Mouse (Mus musculus): ENCODE measurements around the gene Ndc1.
A peak's percentile ranks its signal among the peaks of the same experiment; 100 is the strongest.
"Not testable (repeated sequence)": the region's sequence is repeated elsewhere in the genome, so short reads cannot be mapped to it uniquely, and the experiment has no call there.

Gene Ndc1

DNA sequence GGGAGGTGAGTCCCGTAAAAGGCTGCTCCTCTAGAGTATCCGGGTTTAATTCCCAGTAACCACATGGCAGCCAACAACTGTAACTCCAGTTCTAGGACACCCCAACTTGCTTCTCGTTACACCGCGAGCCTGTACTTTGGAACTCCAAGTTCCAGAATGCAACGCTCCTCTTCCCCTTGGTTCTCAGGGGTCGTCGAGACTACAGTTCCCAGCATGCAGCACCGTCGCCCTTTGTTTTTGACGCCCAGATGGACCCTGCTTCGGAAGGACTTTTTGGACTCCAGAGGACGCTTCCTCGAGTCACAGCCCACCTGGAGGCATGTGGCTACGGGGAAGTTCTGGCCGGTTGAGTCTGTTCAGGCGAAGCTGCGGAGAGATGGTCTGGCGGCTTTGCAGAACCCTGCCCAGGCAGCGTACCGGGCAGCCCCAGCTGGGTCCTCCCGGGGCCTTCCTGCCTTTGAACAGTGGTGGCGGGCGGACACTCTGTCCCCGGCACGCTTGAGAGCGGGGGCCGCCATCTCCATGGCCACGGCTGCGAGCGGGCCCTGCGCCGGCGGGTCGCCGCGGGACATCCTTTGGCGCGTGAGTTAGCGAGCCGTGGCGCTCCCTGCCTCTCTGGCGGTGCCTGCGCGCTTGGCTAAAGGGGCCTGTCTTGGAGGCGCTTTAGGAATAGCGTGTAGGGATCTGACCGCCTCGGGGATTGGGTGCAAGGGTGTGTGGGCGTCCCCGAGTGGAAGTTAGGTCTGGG lies at the start of gene Ndc1:
Gene Ndc1 (plus strand): TSS at position 218 of the 748 bp plus-strand sequence.
- peak; percentile 86 to 90 for DNase-seq

DNA sequence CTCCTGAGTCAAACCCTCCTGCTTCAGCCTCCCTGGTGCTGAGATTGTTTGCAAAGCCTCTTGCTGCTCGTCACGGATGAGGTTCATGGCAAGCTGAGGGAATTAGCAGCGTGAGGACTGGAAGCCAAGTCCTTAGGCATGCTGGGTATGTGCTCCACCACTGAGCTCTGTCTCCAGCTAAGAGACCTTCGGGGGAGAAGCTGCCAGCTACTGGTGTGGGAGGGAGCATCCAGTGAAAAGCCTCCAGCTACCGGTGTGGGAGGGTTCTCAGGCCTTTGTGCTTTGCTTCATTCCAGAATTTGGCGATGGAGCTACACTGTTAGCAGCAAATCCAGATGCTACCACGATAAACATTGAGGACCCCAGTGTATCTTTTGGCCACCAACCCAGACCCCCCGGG lies 48.9 kb upstream of the Ndc1 start:
- no peak for DNase-seq

DNA sequence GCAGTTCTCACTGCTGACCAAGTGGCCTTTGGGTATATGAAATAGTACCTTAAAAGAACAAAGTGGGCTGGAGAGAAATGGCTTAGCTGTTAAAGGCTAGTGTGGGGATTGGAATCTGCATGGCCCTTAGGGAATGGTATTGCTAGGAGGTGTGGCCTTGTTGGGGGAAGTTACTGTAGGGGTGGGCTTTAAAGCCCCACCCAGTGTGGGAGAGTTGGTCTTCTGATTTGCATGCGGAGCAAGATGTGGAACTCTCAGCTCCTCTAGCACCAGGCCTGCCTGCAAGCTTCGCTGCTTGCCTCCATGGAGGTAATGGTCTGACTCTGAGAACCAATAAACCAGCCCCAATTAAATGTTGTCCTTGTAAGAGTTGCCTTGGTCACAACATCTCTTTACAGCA lies 46.5 kb upstream of the Ndc1 start:
- DNase-seq = no peak

DNA sequence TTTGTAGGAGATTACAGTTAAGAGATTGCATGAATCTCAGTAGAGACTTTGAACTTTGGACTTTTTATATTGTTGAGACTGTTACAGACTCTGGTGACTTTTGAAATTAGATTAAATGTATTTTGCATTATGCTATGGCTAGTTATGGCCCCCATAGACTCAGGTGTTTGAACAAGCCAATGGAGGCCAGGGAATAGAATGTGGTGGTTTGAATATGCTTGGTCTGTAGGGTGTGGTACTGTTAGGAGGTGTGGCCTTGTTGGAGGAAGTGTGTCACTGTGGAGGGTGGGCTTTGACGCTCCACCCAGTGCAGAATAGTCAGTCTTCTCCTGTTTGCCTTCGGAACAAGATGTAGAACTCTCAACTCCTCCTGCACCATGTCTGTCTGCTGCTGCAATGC lies 44.5 kb upstream of the Ndc1 start:
- no peak for DNase-seq

DNA sequence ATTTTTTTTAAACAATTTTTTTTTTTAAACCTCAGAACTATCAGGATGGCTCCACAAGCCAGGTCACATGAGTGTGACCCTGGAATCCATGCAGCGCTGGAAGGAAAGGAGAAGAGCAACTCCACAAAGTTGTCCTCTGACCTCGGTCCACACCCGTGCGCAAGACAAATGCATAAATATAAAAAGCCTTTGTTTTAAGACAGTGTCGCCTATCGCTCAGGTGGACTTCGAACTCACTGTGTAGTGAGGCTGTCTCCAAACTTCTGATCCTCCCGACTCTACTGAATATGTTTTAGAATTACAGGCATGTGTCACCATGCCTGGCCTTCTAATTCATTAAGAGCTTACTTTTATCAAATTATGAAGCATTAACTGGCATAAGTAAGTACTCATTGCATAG lies 39.1 kb upstream of the Ndc1 start:
- DNase-seq = no peak

DNA sequence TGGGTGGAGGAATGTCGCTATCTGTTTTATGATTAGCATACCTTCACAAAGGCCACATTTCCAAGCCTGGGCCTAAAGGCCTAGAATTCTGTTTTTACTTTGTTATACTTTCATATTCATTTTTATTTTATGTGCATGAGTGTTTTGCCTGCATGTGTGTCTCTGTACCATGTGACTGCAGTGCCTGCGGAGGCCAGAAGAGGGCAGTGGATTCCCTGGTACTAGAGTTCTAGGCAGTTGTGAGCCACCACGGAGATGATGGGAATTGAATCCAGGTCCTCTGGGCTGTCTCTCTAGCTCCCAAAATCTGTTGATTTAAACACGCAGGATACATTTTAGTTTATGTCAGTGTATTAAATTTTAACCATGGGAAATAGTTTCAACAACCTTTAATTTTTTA lies 34.1 kb upstream of the Ndc1 start:
- DNase-seq = peak in 1 of 2 experiments; percentile 13

DNA sequence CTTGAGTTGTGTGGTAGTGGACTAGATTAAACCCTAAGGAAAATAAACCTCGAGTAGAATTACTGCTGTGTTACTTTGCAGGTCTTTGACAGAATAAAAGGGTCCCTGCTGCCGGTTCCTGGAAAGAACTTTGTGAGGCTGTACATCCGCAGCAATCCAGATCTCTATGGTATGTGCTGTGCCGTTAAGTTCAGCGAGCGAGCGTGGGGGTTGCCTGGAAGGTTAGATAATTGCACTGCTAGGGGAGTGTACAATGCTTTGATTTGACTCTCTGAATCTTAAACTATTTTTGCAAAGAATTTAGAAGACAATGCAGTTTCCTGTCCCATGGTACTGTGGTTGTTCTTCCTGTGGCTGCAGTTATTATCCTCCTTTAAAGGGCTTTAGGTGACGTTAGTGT lies 31.2 kb upstream of the Ndc1 start:
- no peak for DNase-seq

DNA sequence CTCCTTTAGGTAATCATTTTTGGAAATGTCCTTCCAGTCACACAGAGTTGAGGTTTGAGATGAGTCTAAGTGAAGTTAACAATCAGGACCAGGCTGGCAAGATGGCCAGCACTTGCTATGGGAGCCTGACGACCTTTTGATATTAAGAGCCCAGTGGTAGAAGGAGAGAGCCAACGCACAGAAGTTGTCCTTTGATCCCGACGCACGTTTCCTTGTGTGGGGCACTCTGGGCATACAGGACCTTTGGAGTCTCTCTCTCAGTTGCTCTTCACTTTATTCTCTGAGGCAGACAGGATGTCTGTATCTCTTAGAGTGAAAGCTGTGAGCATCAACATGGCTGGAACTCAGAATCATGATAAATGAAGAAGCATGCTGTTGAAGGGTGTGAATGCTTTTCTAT lies 30.1 kb upstream of the Ndc1 start:
- DNase-seq = no peak

DNA sequence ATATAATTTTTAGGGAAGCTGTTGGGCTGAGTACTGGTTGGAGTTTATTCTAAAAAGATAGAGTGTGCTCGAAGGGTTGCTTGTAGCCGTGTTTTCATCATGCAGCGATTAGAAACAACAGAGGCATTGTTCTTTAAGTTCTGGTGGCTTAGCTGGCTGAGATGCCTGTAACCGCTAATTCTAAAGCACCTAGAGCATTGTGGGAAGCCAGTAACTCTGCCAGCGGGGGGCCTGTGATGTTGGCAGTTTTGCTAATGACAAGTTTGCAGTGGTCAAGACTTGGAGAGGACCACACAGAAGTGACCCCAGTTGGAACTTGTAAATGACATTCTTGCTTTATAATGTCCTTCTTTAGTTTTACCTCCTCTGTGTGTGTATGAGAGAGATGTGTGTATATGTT lies 26.2 kb upstream of the Ndc1 start:
- DNase-seq = no peak

DNA sequence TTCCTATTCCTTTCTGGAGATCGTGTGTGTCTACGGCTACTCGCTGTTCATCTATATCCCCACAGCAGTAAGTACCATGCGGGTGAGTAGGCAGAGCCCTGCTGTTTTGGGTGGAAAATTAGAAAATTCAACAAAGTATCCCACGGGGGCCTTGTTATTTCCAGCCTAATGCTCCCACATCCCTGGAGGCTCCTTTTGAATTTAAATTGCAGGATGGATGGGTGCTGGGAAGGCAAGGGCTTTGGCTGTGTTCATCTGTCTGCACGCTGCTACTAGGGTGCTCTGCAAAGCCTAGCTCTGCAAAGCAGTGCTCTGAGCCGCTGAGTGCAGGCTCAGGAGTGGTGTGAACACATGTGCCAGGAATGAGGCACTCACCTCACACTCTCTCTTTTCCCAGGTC lies 23.0 kb upstream of the Ndc1 start:
- DNase-seq = no peak

DNA sequence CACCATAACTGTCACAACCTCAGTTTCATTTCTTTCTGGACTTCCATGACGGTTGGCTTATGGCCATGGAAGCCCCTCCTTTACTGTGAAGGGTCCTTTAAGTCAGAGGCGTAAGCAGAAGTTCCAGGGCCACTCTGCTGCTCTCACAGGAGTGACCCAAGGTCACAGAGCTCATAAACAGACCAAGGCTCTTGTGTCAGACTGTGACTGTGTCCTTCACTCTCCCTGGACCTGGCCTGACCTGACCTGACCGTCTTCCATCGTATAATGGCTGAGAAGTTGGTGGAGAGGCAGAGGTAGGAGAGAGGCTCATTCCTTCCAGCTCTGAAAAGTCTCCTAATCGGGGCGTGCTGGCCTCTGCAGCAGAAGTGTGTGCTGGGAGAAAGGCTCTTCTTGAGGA lies 20.4 kb upstream of the Ndc1 start:
- no peak for DNase-seq

DNA sequence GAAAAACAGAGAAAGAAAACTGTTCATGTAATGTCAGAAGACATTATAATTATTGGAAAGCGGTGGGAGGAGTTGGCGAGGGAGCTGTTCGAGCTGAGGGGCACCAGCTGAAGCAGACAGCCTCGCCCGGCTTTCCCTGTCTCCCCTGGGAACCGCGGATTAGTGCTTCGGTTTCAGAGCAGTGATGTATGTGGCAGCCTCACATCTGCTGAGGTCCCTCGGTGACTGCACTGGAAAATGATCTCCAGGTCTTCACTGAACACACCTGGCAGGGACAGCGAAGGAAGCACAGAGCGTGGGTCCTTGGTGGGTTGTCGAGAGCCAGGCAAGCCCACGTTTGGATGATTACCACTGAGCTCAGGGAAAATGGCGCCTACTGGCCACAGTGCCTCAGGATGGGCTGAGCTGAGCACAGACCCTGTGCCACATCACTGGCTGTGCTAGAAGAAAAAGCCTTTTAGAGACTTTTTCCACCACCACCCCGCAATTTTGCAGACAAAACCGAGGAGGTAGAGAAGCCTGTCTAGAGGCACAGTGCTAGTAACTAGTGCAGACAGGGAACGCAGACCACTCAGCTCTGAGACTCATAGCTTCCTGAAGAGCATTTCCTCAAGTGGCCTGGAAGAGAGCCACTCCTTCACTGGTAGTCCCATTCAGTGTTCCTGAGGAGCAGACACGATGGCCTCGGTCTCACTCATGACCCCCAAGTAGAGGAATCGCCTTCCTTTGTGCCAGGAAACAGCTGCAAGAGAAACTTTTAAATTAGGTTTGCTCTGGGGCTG lies 18.9 kb upstream of the Ndc1 start:
- DNase-seq = peak in 1 of 2 experiments; percentile 7

DNA sequence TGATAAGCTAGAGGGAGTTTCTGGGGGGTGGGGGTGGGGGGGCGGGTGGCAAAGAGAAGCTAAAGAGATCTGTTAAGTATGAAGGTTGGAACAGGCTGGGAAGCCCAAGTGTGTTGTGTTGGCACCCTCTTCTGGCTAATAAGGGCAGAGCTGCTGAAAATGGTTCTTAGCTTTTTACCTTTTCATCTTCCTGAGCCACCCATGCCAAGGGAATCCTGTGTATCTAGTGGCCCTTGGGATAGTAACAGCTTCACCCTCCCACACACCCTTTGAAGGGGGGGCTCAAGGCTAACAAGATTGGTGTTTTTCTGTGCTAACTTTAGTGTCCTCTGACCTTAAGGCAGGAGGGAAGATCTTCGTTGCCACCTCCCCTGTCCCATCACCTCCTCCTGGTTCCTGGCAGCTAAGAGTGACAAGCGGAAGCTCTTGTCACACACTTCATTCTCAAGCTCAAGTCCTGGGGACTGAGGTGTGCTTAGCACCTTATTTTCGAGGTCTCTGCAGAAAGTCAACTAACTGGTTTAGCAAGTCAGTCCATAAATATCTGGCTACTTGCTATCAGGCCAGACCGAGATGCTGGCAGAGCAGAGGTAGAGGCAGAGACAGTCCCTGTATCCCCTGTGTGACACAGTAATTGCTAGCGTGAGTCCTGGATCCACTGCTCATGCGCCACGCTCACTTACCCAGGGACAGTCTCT lies 18.1 kb upstream of the Ndc1 start:
- DNase-seq = peak; percentile 35 to 56

DNA sequence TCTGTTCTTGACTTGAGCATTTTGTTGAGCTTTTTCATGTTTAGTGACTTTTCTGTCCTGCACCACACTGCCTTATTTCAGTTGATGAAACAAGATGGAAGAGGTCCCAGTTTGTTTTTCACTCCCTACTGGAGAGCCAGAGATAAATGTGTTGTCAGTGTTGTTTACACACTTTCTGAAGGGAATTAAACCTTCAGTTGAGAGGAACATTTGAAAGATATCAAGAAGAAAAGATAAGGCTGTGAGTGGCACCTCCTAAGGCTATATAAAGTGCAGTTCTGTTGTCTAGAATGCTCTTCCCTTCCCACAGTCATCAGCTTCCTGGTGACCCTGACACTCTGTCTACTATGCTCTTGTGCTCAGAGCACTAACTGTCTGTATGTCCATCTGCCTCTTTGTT lies 16.2 kb upstream of the Ndc1 start:
- no peak for DNase-seq

DNA sequence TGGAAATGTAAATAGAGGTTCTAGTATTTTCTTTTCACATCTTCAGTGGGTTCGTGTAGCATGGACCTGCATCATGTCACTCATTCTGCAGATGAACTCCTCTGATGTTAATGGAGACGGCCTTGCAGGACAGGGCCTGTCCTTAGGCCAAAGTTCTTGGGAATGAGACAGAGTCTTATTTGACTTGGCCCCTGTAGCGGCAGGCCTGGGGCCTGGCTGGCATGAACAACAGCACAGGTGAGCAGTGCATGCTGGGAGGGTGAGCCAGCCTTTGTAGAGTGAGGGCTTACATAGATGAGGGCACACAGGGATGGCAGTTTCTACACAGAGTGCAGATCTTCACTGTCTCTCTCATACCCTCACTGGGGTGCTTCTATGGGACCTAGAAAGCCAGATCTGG lies 14.0 kb upstream of the Ndc1 start:
- DNase-seq = no peak

DNA sequence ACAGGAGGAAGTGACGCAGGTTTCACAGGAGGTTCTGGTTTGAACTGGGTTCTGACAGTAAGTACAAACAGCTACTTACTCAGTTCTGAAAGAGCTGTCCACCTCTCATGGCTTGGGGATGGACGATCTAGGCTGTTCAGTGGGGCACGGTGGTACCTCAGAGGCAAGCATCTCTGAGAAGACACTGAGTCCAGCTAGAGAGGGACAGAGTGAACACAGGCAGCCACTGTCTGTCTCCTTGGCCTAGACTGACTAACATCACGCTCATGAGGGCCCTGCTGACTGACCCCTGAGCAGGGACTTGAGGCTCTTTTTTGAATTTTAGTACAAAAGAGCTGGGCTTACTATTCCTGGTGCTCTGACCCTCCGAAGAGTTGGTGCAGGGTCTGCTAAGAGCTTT lies 13.5 kb upstream of the Ndc1 start:
- DNase-seq = no peak

DNA sequence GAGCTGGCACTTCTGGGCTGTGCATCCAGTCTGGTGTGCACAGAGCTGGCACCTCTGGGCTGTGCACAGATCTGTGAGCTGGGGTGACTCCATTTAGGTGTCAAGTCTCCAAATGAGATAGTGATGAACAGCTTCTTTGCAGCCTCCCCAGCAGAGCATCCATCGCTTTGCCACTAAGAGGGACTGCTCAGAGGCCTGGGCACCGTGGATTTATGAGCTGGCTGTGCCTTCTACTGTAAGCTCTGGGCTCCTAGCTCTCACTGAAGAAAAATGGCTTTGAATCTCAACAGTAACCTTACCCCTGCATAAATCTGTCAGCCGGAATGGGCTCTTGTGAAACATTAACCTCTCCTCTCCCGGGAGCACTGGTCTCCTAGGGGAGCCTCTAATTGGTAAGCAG lies 13.0 kb upstream of the Ndc1 start:
- DNase-seq = no peak

DNA sequence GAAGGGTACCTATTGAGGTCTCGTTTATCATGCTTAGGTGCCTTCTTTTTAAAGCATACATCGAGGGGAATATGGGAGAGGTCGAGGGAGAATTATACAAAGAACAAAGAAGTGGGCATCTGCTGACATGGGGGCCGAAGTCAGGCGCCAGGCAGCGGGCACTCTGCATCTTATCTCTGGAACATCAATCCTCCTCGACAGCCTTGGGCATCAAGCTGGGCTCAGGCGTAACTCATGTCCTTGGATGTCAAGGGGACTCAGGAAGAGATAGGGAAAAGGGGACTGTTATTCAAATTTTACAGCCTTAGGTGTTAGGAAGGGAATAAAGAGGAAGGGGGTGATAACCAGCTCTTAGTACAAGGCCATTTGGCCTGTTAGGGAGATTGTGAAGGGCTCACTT lies 10.4 kb upstream of the Ndc1 start:
- DNase-seq = not testable (repeated sequence)

DNA sequence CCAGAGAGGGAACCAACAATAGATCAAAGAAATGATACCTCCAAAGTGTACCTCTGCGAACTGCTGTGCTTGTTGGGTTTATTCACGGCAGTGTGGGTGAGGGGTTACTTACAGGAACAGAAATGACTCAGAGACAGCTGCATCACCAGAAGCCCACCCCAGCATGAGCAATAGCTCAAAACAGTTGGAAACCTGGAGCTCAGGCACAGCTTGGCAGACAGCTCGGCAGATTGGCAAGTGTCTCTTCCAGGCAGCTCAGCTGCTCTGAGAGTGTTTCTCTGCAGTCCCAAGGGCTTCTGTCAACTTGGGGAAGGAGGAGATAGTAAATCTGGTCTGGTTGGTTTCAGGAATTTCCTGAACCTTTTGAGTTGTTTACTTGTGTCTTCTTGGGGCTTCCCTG lies 9.1 kb upstream of the Ndc1 start:
- peak; percentile 40 to 53 for DNase-seq

DNA sequence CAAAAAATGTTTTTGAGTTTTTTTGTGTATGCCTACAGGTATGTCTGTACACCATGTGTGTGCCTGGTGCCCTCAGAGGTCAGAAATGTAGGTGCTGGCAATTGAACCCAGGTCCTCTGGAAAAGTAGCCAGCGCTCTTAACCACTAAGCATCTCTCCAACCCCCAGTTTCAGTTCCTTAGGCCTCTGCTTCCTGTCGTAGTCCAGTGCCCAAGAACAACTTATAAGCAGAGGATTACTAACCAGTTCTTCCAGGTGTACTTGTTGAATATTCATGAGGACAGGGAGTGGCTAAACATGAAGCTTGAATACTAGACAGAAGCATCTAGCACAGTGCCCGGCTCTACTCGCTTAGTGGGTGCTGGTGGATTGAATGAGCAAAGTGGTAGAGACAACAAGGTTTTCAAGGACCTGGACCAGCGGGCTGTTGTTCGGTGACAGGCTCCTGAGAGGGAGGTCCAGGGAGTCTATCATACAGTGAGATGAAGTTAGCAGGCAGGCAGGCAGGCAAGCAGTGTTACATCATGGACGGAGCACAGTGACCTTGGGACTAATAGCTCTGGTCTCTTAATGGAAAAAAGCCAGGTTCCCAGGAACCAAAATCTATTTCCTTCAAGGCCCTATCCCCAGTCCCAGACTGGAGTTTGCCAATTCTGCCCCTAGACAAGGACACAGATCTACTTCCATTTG lies 7.0 kb upstream of the Ndc1 start:
- DNase-seq = no peak

DNA sequence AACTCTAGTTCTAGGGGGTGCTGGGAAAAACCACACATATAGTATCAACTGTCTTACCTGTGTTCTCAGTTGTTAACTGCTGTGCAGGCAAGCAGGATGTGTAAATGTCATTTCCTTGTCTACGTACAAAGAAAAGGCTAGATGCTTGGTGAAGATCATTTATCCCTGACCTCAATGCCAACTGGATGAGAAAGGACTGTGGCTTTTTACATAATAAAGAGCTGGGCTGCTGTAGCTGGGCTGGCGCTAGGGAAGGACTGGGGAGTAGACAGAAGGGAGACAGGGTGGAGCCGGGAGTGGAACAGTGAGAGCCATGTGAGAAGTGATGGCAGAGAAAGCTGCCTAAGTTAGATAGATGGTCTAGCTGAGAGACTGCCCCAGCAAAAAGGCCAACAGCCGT lies 4.8 kb upstream of the Ndc1 start:
- no peak for DNase-seq

DNA sequence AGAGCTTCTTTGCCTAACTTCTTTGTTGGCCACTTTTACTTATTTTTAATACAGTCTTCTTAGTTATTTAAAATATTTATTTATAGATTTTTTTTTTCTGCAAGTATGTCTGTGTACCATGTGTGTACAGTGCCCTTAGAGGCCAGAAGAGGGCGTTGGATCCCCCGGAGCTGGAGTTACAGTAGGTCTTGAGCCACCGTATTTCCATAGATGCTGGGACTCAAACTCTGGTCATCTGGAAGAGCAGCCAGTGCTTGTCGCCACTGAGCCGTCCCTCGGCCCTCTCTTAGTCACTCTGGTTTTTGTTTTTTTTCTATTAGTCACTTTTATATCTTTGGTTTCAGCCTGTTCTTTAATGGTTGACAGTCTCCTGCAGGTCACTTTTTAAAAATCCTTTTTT lies 4.0 kb upstream of the Ndc1 start:
- DNase-seq = no peak

DNA sequence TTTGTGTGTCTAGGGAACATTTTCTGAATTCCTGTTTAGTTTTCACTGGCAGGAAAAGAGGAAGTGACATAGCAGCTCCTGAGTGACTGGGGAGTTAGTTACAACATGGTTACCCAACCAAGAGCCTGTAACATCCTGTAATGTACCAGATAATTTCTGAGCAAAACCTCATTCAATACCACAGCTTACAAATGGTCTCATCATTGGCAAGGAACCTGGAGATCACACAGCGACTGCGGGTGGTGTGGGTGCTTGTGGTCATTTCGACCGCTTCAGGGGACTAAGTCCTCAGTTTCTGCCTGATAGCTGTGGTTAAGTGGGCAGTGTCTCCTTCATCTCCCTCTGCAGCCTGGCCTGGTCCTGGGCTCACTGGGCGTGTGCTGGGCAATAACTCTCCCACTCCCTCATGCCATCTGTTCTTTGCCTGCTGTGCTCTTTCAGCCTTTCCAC lies 3.4 kb upstream of the Ndc1 start:
- DNase-seq = peak; percentile 25 to 29
